Mouse (Mus musculus) retina, postnatal 7 days (tissue): Measurements from ENCODE around the gene Rreb1.
"Not testable (repeated sequence)": the region's sequence is repeated elsewhere in the genome, so short reads cannot be mapped to it uniquely, and the experiment has no call there.

Experiments used
- DNase-seq: peaks from one replicate; pipeline ENCODE4 v3.0.0-alpha.2; 2012; ENCODE audit warnings: low read depth, low spot score

The Rreb1 gene

GRCm38 (mm10) chr13:37826994-37827262 lies 48.7 kb downstream of the Rreb1 start:
- no peak for DNase-seq

GRCm38 (mm10) chr13:37827263-37827995 lies 49.2 kb downstream of the Rreb1 start:
- no peak for DNase-seq

- DNase-seq = no peak
Observed at GRCm38 (mm10) chr13:37827996-37828579, 49.9 kb downstream of the Rreb1 start.

- no peak for DNase-seq
Observed at GRCm38 (mm10) chr13:37828928-37829327, 50.7 kb downstream of the Rreb1 start.

- DNase-seq = no peak
Observed at GRCm38 (mm10) chr13:37830256-37830655, 52.1 kb downstream of the Rreb1 start.

GRCm38 (mm10) chr13:37830874-37831311 lies 52.7 kb downstream of the Rreb1 start:
- no peak for DNase-seq

GRCm38 (mm10) chr13:37832481-37832880 lies 54.3 kb downstream of the Rreb1 start:
- DNase-seq = no peak

GRCm38 (mm10) chr13:37833500-37833899 lies 55.3 kb downstream of the Rreb1 start:
- DNase-seq = no peak

GRCm38 (mm10) chr13:37835296-37835695 lies 57.1 kb downstream of the Rreb1 start:
- no peak for DNase-seq

GRCm38 (mm10) chr13:37835811-37836210 lies 57.6 kb downstream of the Rreb1 start:
- DNase-seq = not testable (repeated sequence)

- no peak for DNase-seq
Observed at GRCm38 (mm10) chr13:37837372-37837771, 59.2 kb downstream of the Rreb1 start.

- no peak for DNase-seq
Observed at GRCm38 (mm10) chr13:37838260-37839183, 60.3 kb downstream of the Rreb1 start.

GRCm38 (mm10) chr13:37843241-37843640 lies 65.0 kb downstream of the Rreb1 start:
- no peak for DNase-seq

GRCm38 (mm10) chr13:37843844-37844243 lies 65.6 kb downstream of the Rreb1 start:
- no peak for DNase-seq

- DNase-seq = no peak
Observed at GRCm38 (mm10) chr13:37845156-37845555, 67.0 kb downstream of the Rreb1 start.

- DNase-seq = no peak
Observed at GRCm38 (mm10) chr13:37845641-37846040, 67.4 kb downstream of the Rreb1 start.

GRCm38 (mm10) chr13:37846507-37846906 lies 68.3 kb downstream of the Rreb1 start:
- DNase-seq = no peak

- no peak for DNase-seq
Observed at GRCm38 (mm10) chr13:37846962-37847570, 68.9 kb downstream of the Rreb1 start.

GRCm38 (mm10) chr13:37847601-37848358 lies 69.6 kb downstream of the Rreb1 start:
- no peak for DNase-seq

- no peak for DNase-seq
Observed at GRCm38 (mm10) chr13:37848438-37848837, 70.2 kb downstream of the Rreb1 start.

GRCm38 (mm10) chr13:37851617-37852016 lies 73.4 kb downstream of the Rreb1 start:
- no peak for DNase-seq
